Mouse (Mus musculus): ENCODE data around the gene Ncoa5.

Gene Ncoa5

DNA sequence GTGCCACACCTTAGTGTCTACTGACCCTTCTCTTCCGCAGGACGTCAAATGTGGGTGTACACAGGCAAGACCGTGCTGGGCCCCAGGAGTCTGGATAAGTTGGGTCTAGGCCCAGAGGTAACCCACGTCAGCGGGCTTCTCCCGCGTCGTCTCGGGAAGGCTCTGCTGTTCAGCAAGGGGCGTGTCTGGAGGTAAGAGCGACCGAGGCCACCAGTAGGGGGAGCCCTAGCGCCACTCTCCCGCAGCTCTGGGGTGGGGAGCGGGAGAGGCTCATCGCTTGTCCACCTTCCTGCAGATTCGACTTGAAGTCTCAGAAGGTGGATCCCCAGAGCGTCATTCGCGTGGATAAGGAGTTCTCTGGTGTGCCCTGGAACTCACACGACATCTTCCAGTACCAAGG, 81.4 kb downstream of the Ncoa5 start:
- peak; percentile 92 for DNase-seq

- DNase-seq = no peak
These were observed 82.2 kb downstream of the Ncoa5 start for GRCm38 (mm10) chr2:164952448-164952847.

GRCm38 (mm10) chr2:164951745-164952144, 82.9 kb downstream of the Ncoa5 start:
- DNase-seq = no peak

- DNase-seq = no peak
These were observed 84.2 kb downstream of the Ncoa5 start for GRCm38 (mm10) chr2:164950501-164950900.

Measured in right cerebral cortex, postnatal 4 days (tissue).